Mouse (Mus musculus): Measurements from ENCODE around the gene Zfp692. TPM values are rescaled to one million over a fixed set of nuclear protein-coding genes. Genes with fewer than 3 reads are reported as not detected.

Gene Zfp692
- polyA plus RNA-seq, 1 experiment from 2014 or later = 16.2 TPM

- Histone ChIP-seq H3K36me3 (replicated peaks; ENCODE audit: control insufficient read depth, insufficient read depth) (no peaks in the 10 kb centered on the region), H3K4me1 (replicated peaks; ENCODE audit: control insufficient read depth, insufficient read depth, low read length) (no peaks in the 10 kb centered on the region), H3K9me3 (ENCODE audit: control insufficient read depth, low read length) (no peaks in the 10 kb centered on the region), H3K27me3 (ENCODE audit: control insufficient read depth, insufficient read depth, low read length) (no peaks in the 10 kb centered on the region), H3K4me3 (replicated peaks; ENCODE audit: low read length) (no peak overlapping the region), H3K9ac (no peak overlapping the region), H3K4me2 (replicated peaks) (no peak overlapping the region), H3K27ac (no peak overlapping the region)
- no peak for DNase-seq (ENCODE audit: low spot score)
- 86% methylated on average over 13 of the region's 13 CpGs for WGBS
- no peak for ATAC-seq (ENCODE audit: low FRiP score)
Measured at GRCm38 (mm10) chr11:58281970-58282496, 24.8 kb upstream of the Zfp692 start.

DNA sequence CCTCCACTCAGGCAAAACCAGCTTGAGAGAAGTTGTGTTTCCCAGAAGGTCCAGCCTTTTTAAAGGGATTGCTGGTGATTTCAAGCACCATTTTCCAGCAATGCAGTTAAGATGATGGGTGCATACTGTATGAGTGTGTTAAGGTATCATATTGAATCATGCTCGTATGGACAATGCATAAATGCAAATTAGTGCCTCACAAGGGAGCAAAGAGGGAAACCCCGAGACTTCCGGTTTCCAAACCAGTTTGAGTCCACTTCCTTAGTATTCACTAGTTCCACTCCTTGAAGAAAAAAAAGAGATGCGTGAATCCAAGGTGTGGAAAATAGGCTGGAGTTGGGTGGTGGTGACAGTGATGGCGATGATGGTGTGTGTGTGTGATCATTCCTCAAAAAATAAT, 24.4 kb upstream of the Zfp692 start:
- DNase-seq (ENCODE audit: low spot score) (no peak), ATAC-seq (ENCODE audit: low FRiP score) (no peak)
- H3K9ac ChIP-seq = no peak overlapping the region
- H3K36me3 ChIP-seq (replicated peaks; ENCODE audit: control insufficient read depth, insufficient read depth) = no peaks in the 10 kb centered on the region
- no peak overlapping the region for H3K4me2 ChIP-seq (replicated peaks)
- 88% methylated on average over 5 of the region's 5 CpGs for WGBS
- H3K4me3 ChIP-seq (replicated peaks; ENCODE audit: low read length) = no peak overlapping the region
- no peaks in the 10 kb centered on the region for H3K4me1 ChIP-seq (replicated peaks; ENCODE audit: control insufficient read depth, insufficient read depth, low read length)
- no peaks in the 10 kb centered on the region for H3K27me3 ChIP-seq (ENCODE audit: control insufficient read depth, insufficient read depth, low read length)
- no peak overlapping the region for H3K27ac ChIP-seq
- H3K9me3 ChIP-seq (ENCODE audit: control insufficient read depth, low read length) = no peaks in the 10 kb centered on the region

- H3K27ac ChIP-seq = no peak overlapping the region
- H3K36me3 ChIP-seq (replicated peaks; ENCODE audit: control insufficient read depth, insufficient read depth) = no peaks in the 10 kb centered on the region
- no peak overlapping the region for H3K4me3 ChIP-seq (replicated peaks; ENCODE audit: low read length)
- H3K4me2 ChIP-seq (replicated peaks) = no peak overlapping the region
- WGBS = 76% methylated on average over 9 of the region's 9 CpGs
- H3K4me1 ChIP-seq (replicated peaks; ENCODE audit: control insufficient read depth, insufficient read depth, low read length) = no peaks in the 10 kb centered on the region
- no peaks in the 10 kb centered on the region for H3K9me3 ChIP-seq (ENCODE audit: control insufficient read depth, low read length)
- no peaks in the 10 kb centered on the region for H3K27me3 ChIP-seq (ENCODE audit: control insufficient read depth, insufficient read depth, low read length)
- no peak for DNase-seq (ENCODE audit: low spot score)
- no peak overlapping the region for H3K9ac ChIP-seq
- no peak for ATAC-seq (ENCODE audit: low FRiP score)
Measured at GRCm38 (mm10) chr11:58289992-58290682, 16.7 kb upstream of the Zfp692 start.

DNA sequence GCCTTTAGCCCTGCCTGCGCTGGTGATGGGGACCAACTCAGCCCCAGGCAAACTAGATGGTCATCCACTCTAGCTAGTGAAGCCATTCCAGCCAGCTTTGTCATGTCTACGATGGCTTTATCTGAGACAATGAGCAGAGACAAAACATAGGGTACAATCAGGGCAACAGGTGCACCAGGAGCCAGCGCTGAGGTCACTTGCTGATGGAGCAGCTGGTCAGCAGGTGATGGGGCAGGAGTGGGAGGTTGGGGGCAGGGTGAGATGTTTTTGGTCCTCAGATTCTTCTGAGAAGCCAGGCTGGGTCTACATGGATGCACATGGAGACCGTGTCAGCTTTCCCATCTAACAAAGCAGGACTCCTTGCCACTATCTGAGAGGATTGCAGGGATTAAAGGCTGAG, 16.1 kb upstream of the Zfp692 start:
- H3K27me3 ChIP-seq (ENCODE audit: control insufficient read depth, insufficient read depth, low read length) = no peaks in the 10 kb centered on the region
- no peaks in the 10 kb centered on the region for H3K9me3 ChIP-seq (ENCODE audit: control insufficient read depth, low read length)
- H3K4me2 ChIP-seq (replicated peaks) = no peak overlapping the region
- no peak overlapping the region for H3K9ac ChIP-seq
- H3K4me3 ChIP-seq (replicated peaks; ENCODE audit: low read length) = no peak overlapping the region
- WGBS = 92% methylated on average over 4 of the region's 4 CpGs
- H3K27ac ChIP-seq = no peak overlapping the region
- ATAC-seq (ENCODE audit: low FRiP score) (no peak), DNase-seq (ENCODE audit: low spot score) (no peak)
- H3K36me3 ChIP-seq (replicated peaks; ENCODE audit: control insufficient read depth, insufficient read depth) = no peaks in the 10 kb centered on the region
- no peaks in the 10 kb centered on the region for H3K4me1 ChIP-seq (replicated peaks; ENCODE audit: control insufficient read depth, insufficient read depth, low read length)

DNA sequence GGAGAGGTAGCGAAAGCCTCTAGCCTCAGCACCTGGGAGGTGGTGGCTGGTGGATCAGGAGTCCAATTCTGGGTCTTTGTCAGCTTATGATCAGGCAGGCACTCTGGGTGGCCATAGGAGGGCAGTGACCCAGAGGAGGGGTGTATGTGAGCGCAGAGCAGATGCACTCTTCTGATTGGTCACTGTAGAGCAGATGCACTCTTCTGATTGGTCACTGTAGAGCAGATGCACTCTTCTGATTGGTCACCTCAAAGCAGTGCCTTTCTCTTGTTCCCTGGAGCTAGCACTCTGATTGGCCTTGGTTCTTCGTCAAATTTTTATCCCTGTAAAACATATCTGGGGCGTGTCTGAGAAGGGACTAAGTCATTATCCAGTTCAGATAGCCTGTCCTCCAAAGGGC, 14.1 kb upstream of the Zfp692 start:
- H3K27me3 ChIP-seq (ENCODE audit: control insufficient read depth, insufficient read depth, low read length) = no peaks in the 10 kb centered on the region
- no peaks in the 10 kb centered on the region for H3K36me3 ChIP-seq (replicated peaks; ENCODE audit: control insufficient read depth, insufficient read depth)
- no peaks in the 10 kb centered on the region for H3K4me1 ChIP-seq (replicated peaks; ENCODE audit: control insufficient read depth, insufficient read depth, low read length)
- no peaks in the 10 kb centered on the region for H3K9me3 ChIP-seq (ENCODE audit: control insufficient read depth, low read length)
- H3K4me3 ChIP-seq (replicated peaks; ENCODE audit: low read length) = no peak overlapping the region
- WGBS = 65% methylated on average over 4 of the region's 4 CpGs
- no peak for ATAC-seq (ENCODE audit: low FRiP score)
- no peak for DNase-seq (ENCODE audit: low spot score)
- no peak overlapping the region for H3K9ac ChIP-seq
- no peak overlapping the region for H3K4me2 ChIP-seq (replicated peaks)
- H3K27ac ChIP-seq = no peak overlapping the region

- Histone ChIP-seq H3K9ac (no peak overlapping the region), H3K27ac (no peak overlapping the region), H3K4me1 (replicated peaks; ENCODE audit: control insufficient read depth, insufficient read depth, low read length) (no peaks in the 10 kb centered on the region), H3K9me3 (ENCODE audit: control insufficient read depth, low read length) (no peaks in the 10 kb centered on the region), H3K36me3 (replicated peaks; ENCODE audit: control insufficient read depth, insufficient read depth) (no peaks in the 10 kb centered on the region), H3K4me3 (replicated peaks; ENCODE audit: low read length) (no peak overlapping the region), H3K27me3 (ENCODE audit: control insufficient read depth, insufficient read depth, low read length) (no peaks in the 10 kb centered on the region), H3K4me2 (replicated peaks) (no peak overlapping the region)
- 35% methylated on average over 6 of the region's 6 CpGs for WGBS
- DNase-seq (ENCODE audit: low spot score) = no peak
- ATAC-seq (ENCODE audit: low FRiP score) = no peak
Measured at GRCm38 (mm10) chr11:58297396-58297795, 9.5 kb upstream of the Zfp692 start.

DNA sequence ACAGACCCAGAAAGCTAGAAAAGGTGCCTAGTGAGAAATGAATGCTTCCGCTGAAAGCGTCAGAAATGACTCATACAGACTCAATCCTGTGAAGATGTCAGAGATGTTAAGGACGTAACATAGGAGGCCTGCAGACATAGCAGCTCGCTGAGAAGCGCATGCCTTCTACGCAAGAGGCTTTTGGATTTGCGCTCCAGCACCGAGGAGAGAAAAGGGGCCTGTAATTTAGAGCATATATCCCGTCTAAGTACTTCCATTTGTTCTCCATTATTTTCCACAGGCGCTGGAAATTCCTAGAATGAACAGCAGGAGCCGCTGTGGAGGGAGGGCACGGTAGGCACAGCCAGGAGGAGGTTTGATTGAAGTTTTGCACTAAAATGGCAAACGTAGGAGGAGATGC, 5.8 kb upstream of the Zfp692 start:
- H3K27ac ChIP-seq = peak overlapping the region; percentile 88
- 11% methylated on average over 13 of the region's 13 CpGs for WGBS

DNA sequence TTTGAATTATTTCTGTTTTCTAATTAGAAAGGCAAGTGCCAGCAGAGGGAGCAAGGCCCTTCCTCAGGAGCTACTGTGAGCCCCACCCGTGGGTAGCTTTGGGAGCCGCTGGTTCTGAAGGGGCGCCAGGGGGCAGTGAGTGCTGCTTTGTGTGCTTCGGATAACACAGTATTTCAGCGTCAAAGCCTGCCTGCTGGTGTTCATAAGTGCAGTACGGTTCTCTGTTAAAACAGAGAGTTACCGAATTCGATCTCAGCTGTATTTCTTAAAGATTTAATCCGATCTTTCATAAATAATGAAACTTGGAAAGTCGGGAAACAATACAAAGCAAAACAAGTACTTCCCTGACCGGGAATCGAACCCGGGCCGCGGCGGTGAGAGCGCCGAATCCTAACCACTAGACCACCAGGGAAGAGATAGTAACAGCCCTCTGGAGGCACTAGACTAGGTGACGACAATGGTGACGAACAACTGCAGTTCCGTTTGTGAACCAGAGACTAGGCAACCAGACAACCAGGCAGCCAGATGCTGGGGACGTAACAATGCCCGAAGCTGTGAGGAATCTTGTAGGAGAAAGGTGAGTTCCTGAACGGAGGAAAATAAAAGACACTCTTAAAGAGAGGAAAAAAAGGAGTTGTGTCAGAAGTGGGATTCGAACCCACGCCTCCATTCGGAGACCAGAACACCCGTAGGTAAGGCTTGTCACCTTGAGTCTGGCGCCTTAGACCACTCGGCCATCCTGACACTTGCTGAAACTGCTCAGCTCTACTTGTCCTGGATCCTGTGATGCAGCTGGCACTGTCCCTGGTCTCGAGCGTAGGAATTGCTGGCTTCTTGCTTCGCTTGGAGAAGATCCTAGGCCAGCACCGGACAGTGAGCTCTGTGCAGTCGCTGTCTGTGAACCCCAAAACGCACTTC, 4.8 kb upstream of the Zfp692 start:
- no peaks in the 10 kb centered on the region for H3K27me3 ChIP-seq (ENCODE audit: control insufficient read depth, insufficient read depth, low read length)
- H3K4me2 ChIP-seq (replicated peaks) = peak overlapping the region; percentile 58
- DNase-seq (ENCODE audit: low spot score) (peak; percentile 100), ATAC-seq (ENCODE audit: low FRiP score) (peak; percentile 92)
- peak overlapping the region; percentile 64 for H3K9ac ChIP-seq
- no peaks in the 10 kb centered on the region for H3K36me3 ChIP-seq (replicated peaks; ENCODE audit: control insufficient read depth, insufficient read depth)
- H3K9me3 ChIP-seq (ENCODE audit: control insufficient read depth, low read length) = no peaks in the 10 kb centered on the region
- H3K4me1 ChIP-seq (replicated peaks; ENCODE audit: control insufficient read depth, insufficient read depth, low read length) = peaks cover 10% of the 10 kb centered on the region
- peak overlapping the region; percentile 59 for H3K4me3 ChIP-seq (replicated peaks; ENCODE audit: low read length)
- peak overlapping the region; percentile 88 for H3K27ac ChIP-seq
- under 1% methylated on average over 36 of the region's 36 CpGs for WGBS

More for the DNA sequence above, 5.8 kb upstream of the Zfp692 start:
- Histone ChIP-seq H3K36me3 (replicated peaks; ENCODE audit: control insufficient read depth, insufficient read depth) (no peaks in the 10 kb centered on the region), H3K9me3 (ENCODE audit: control insufficient read depth, low read length) (no peaks in the 10 kb centered on the region), H3K4me3 (replicated peaks; ENCODE audit: low read length) (peak overlapping the region; percentile 59), H3K4me2 (replicated peaks) (peak overlapping the region; percentile 58), H3K4me1 (replicated peaks; ENCODE audit: control insufficient read depth, insufficient read depth, low read length) (peaks cover 6% of the 10 kb centered on the region), H3K27me3 (ENCODE audit: control insufficient read depth, insufficient read depth, low read length) (no peaks in the 10 kb centered on the region), H3K9ac (peak overlapping the region; percentile 18; the same call in 1 of the 2 replicates)
- no peak for ATAC-seq (ENCODE audit: low FRiP score)
- DNase-seq (ENCODE audit: low spot score) = peak; percentile 84

DNA sequence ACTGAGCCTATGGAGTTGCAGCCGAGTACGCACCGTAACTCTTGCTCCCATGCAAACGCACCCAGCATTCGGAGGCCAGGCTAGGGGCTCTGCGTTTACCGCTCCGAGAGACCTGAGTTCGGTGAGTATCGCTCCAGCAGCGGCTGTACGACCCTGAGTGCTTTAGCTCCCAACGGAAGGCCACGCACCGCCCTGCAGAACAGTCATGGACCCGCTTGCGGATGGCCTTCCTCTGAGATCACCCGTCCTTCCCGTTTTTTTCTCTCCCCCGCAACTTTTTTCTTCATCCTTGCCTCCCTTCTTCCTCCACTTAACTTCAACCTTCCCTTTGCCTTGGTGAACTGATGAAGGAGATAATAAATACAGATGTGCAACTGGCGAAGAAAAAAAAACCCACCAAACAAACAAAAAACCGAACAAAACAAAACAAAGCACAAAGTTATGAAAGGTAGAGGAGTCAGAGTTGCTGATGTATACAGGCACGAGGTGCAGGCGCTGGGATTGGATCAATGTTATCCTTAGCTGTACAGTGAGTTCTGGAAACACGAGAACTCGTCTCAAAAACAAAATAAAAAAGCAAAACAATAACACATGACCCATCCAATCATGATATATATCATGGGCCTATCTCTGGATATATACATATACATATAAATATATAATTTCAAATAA, 4.0 kb upstream of the Zfp692 start:
- ATAC-seq (ENCODE audit: low FRiP score) = no peak; the same call in 1 of the 2 replicates

More for the DNA sequence above, 4.0 kb upstream of the Zfp692 start:
- WGBS = under 1% methylated on average over 26 of the region's 26 CpGs
- H3K4me2 ChIP-seq (replicated peaks) = peak overlapping the region; percentile 58
- no peaks in the 10 kb centered on the region for H3K27me3 ChIP-seq (ENCODE audit: control insufficient read depth, insufficient read depth, low read length)
- no peak for DNase-seq (ENCODE audit: low spot score)
- peak overlapping the region; percentile 64 for H3K9ac ChIP-seq
- peaks cover 13% of the 10 kb centered on the region for H3K4me1 ChIP-seq (replicated peaks; ENCODE audit: control insufficient read depth, insufficient read depth, low read length)
- no peaks in the 10 kb centered on the region for H3K9me3 ChIP-seq (ENCODE audit: control insufficient read depth, low read length)
- H3K4me3 ChIP-seq (replicated peaks; ENCODE audit: low read length) = peak overlapping the region; percentile 59
- H3K27ac ChIP-seq = peak overlapping the region; percentile 88
- no peaks in the 10 kb centered on the region for H3K36me3 ChIP-seq (replicated peaks; ENCODE audit: control insufficient read depth, insufficient read depth)
